Mouse (Mus musculus) thymus, adult 2 months (tissue): Measurements from ENCODE around the gene Mvd.

Source experiments
- CTCF ChIP-seq: fragments of 200-500 bp; IDR thresholded peaks from 2 replicates; pipeline ENCODE4 v1.5.1; 2012; ENCODE audit warnings: mild to moderate bottlenecking, control low read depth, low read length, moderate library complexity, borderline replicate concordance; ENCODE audit not compliant: control insufficient read depth, poor library complexity, insufficient read depth; ENCODE audit errors: extremely low read depth
- POLR2A ChIP-seq: fragments of 200-500 bp; IDR thresholded peaks from 2 replicates; pipeline ENCODE4 v1.6.1; 2012; ENCODE audit warnings: mild to moderate bottlenecking, low read length, control low read depth, moderate library complexity; ENCODE audit not compliant: control insufficient read depth, poor library complexity, insufficient read depth; ENCODE audit errors: extremely low read depth

GRCm38 (mm10) chr8:122433269-122433905 is 9.8 kb downstream of the Mvd start:
- TF ChIP-seq CTCF (peak; percentile 28; the same call in 1 of the 2 replicates), POLR2A (no peak)
